Mouse (Mus musculus): ENCODE measurements around the gene Rapgef5. TPM values are rescaled to one million over a fixed set of nuclear protein-coding genes. Genes with fewer than 3 reads are reported as not detected.

Gene Rapgef5
- polyA plus RNA-seq, 1 experiment from 2014 or later, result 25.7 TPM

GRCm38 (mm10) chr12:117737332-117738031 lies 221.2 kb downstream of the Rapgef5 start:
- DNase-seq (ENCODE audit: low spot score), result no peak
- ATAC-seq, result peak; percentile 35
- Histone ChIP-seq H3K36me3 (ENCODE audit: control insufficient read depth, insufficient read depth, low read length) (peaks cover 13% of the 10 kb centered on the region; the same call in 1 of the 2 replicates), H3K9me3 (replicated peaks; ENCODE audit: control insufficient read depth, low read length) (no peaks in the 10 kb centered on the region), H3K27ac (ENCODE audit: low read depth, low read length) (peak overlapping the region; percentile 44; the same call in 1 of the 2 replicates), H3K4me3 (ENCODE audit: low read depth, low read length) (no peak overlapping the region), H3K27me3 (replicated peaks; ENCODE audit: control insufficient read depth, insufficient read depth, low read length) (no peaks in the 10 kb centered on the region), H3K9ac (ENCODE audit: low read length) (no peak overlapping the region), H3K4me1 (ENCODE audit: control insufficient read depth, insufficient read depth, low read length) (peaks cover 16% of the 10 kb centered on the region), H3K4me2 (ENCODE audit: low read length) (no peak overlapping the region)
- WGBS, result 64% methylated on average over 11 of the region's 11 CpGs

GRCm38 (mm10) chr12:117742487-117742886 lies 226.2 kb downstream of the Rapgef5 start:
- H3K4me2 ChIP-seq (ENCODE audit: low read length), result no peak overlapping the region
- ATAC-seq (no peak), DNase-seq (ENCODE audit: low spot score) (no peak)
- H3K36me3 ChIP-seq (ENCODE audit: control insufficient read depth, insufficient read depth, low read length), result peaks cover 13% of the 10 kb centered on the region; the same call in 1 of the 2 replicates
- H3K27me3 ChIP-seq (replicated peaks; ENCODE audit: control insufficient read depth, insufficient read depth, low read length), result no peaks in the 10 kb centered on the region
- H3K9ac ChIP-seq (ENCODE audit: low read length), result no peak overlapping the region
- H3K27ac ChIP-seq (ENCODE audit: low read depth, low read length), result no peak overlapping the region
- H3K4me3 ChIP-seq (ENCODE audit: low read depth, low read length), result no peak overlapping the region
- H3K9me3 ChIP-seq (replicated peaks; ENCODE audit: control insufficient read depth, low read length), result no peaks in the 10 kb centered on the region
- WGBS, result 77% methylated on average over 1 of the region's 1 CpGs
- H3K4me1 ChIP-seq (ENCODE audit: control insufficient read depth, insufficient read depth, low read length), result peaks cover 3% of the 10 kb centered on the region; the same call in 1 of the 2 replicates

GRCm38 (mm10) chr12:117744580-117745483 lies 228.6 kb downstream of the Rapgef5 start:
- H3K27ac ChIP-seq (ENCODE audit: low read depth, low read length), result no peak overlapping the region

GRCm38 (mm10) chr12:117746611-117747010 lies 230.3 kb downstream of the Rapgef5 start:
- Histone ChIP-seq H3K9ac (ENCODE audit: low read length) (no peak overlapping the region), H3K9me3 (replicated peaks; ENCODE audit: control insufficient read depth, low read length) (no peaks in the 10 kb centered on the region), H3K27me3 (replicated peaks; ENCODE audit: control insufficient read depth, insufficient read depth, low read length) (no peaks in the 10 kb centered on the region), H3K27ac (ENCODE audit: low read depth, low read length) (no peak overlapping the region), H3K4me2 (ENCODE audit: low read length) (no peak overlapping the region), H3K36me3 (ENCODE audit: control insufficient read depth, insufficient read depth, low read length) (peaks cover 16% of the 10 kb centered on the region; the same call in 1 of the 2 replicates), H3K4me1 (ENCODE audit: control insufficient read depth, insufficient read depth, low read length) (peaks cover 8% of the 10 kb centered on the region), H3K4me3 (ENCODE audit: low read depth, low read length) (no peak overlapping the region)
- DNase-seq (ENCODE audit: low spot score), result no peak
- WGBS, result 83% methylated on average over 7 of the region's 7 CpGs
- ATAC-seq, result no peak

More at GRCm38 (mm10) chr12:117744580-117745483, 228.6 kb downstream of the Rapgef5 start:
- 48% methylated on average over 8 of the region's 8 CpGs for WGBS
- H3K27me3 ChIP-seq (replicated peaks; ENCODE audit: control insufficient read depth, insufficient read depth, low read length), result no peaks in the 10 kb centered on the region
- H3K9me3 ChIP-seq (replicated peaks; ENCODE audit: control insufficient read depth, low read length), result no peaks in the 10 kb centered on the region
- H3K4me3 ChIP-seq (ENCODE audit: low read depth, low read length), result no peak overlapping the region
- no peaks in the 10 kb centered on the region for H3K4me1 ChIP-seq (ENCODE audit: control insufficient read depth, insufficient read depth, low read length)
- ATAC-seq (no peak), DNase-seq (ENCODE audit: low spot score) (no peak)
- peaks cover 21% of the 10 kb centered on the region for H3K36me3 ChIP-seq (ENCODE audit: control insufficient read depth, insufficient read depth, low read length)
- H3K9ac ChIP-seq (ENCODE audit: low read length), result no peak overlapping the region
- H3K4me2 ChIP-seq (ENCODE audit: low read length), result no peak overlapping the region

GRCm38 (mm10) chr12:117751045-117751444 lies 234.8 kb downstream of the Rapgef5 start:
- H3K4me1 ChIP-seq (ENCODE audit: control insufficient read depth, insufficient read depth, low read length), result peaks cover 8% of the 10 kb centered on the region
- no peak overlapping the region for H3K4me3 ChIP-seq (ENCODE audit: low read depth, low read length)
- peak overlapping the region; percentile 62; the same call in 1 of the 2 replicates for H3K27ac ChIP-seq (ENCODE audit: low read depth, low read length)
- no peaks in the 10 kb centered on the region for H3K27me3 ChIP-seq (replicated peaks; ENCODE audit: control insufficient read depth, insufficient read depth, low read length)
- DNase-seq (ENCODE audit: low spot score), result no peak
- peaks cover 21% of the 10 kb centered on the region for H3K36me3 ChIP-seq (ENCODE audit: control insufficient read depth, insufficient read depth, low read length)
- peak overlapping the region; percentile 42; the same call in 1 of the 2 replicates for H3K4me2 ChIP-seq (ENCODE audit: low read length)
- ATAC-seq, result peak; percentile 30
- H3K9me3 ChIP-seq (replicated peaks; ENCODE audit: control insufficient read depth, low read length), result no peaks in the 10 kb centered on the region
- WGBS, result 31% methylated on average over 9 of the region's 9 CpGs
- no peak overlapping the region for H3K9ac ChIP-seq (ENCODE audit: low read length)

GRCm38 (mm10) chr12:117751520-117752383 lies 235.5 kb downstream of the Rapgef5 start:
- peaks cover 25% of the 10 kb centered on the region for H3K36me3 ChIP-seq (ENCODE audit: control insufficient read depth, insufficient read depth, low read length)
- no peaks in the 10 kb centered on the region for H3K27me3 ChIP-seq (replicated peaks; ENCODE audit: control insufficient read depth, insufficient read depth, low read length)
- H3K9me3 ChIP-seq (replicated peaks; ENCODE audit: control insufficient read depth, low read length), result no peaks in the 10 kb centered on the region
- peak overlapping the region; percentile 62; the same call in 1 of the 2 replicates for H3K27ac ChIP-seq (ENCODE audit: low read depth, low read length)
- peaks cover 8% of the 10 kb centered on the region for H3K4me1 ChIP-seq (ENCODE audit: control insufficient read depth, insufficient read depth, low read length)
- 0 out of 2 replicates have a peak overlapping the region, but pooled peaks have one; percentile 6 for H3K9ac ChIP-seq (ENCODE audit: low read length)
- peak overlapping the region; percentile 42 for H3K4me2 ChIP-seq (ENCODE audit: low read length)
- no peak overlapping the region for H3K4me3 ChIP-seq (ENCODE audit: low read depth, low read length)
- DNase-seq (ENCODE audit: low spot score) (peak; percentile 71), ATAC-seq (peak; percentile 73)
- WGBS, result 17% methylated on average over 25 of the region's 25 CpGs

GRCm38 (mm10) chr12:117756010-117756409 lies 239.7 kb downstream of the Rapgef5 start:
- Histone ChIP-seq H3K9ac (ENCODE audit: low read length) (no peak overlapping the region), H3K4me2 (ENCODE audit: low read length) (no peak overlapping the region), H3K4me1 (ENCODE audit: control insufficient read depth, insufficient read depth, low read length) (peaks cover 6% of the 10 kb centered on the region), H3K4me3 (ENCODE audit: low read depth, low read length) (no peak overlapping the region), H3K27ac (ENCODE audit: low read depth, low read length) (no peak overlapping the region), H3K36me3 (ENCODE audit: control insufficient read depth, insufficient read depth, low read length) (peaks cover 8% of the 10 kb centered on the region; the same call in 1 of the 2 replicates), H3K9me3 (replicated peaks; ENCODE audit: control insufficient read depth, low read length) (no peaks in the 10 kb centered on the region), H3K27me3 (replicated peaks; ENCODE audit: control insufficient read depth, insufficient read depth, low read length) (no peaks in the 10 kb centered on the region)
- ATAC-seq, result no peak
- 77% methylated on average over 7 of the region's 7 CpGs for WGBS
- no peak for DNase-seq (ENCODE audit: low spot score)

- Histone ChIP-seq H3K9me3 (replicated peaks; ENCODE audit: control insufficient read depth, low read length) (no peaks in the 10 kb centered on the region), H3K4me2 (ENCODE audit: low read length) (no peak overlapping the region), H3K4me1 (ENCODE audit: control insufficient read depth, insufficient read depth, low read length) (0 out of 2 replicates have a peak, but pooled peaks cover 2% of the 10 kb centered on the region), H3K27ac (ENCODE audit: low read depth, low read length) (no peak overlapping the region), H3K4me3 (ENCODE audit: low read depth, low read length) (no peak overlapping the region), H3K27me3 (replicated peaks; ENCODE audit: control insufficient read depth, insufficient read depth, low read length) (no peaks in the 10 kb centered on the region), H3K9ac (ENCODE audit: low read length) (no peak overlapping the region), H3K36me3 (ENCODE audit: control insufficient read depth, insufficient read depth, low read length) (peaks cover 8% of the 10 kb centered on the region; the same call in 1 of the 2 replicates)
- DNase-seq (ENCODE audit: low spot score) (no peak), ATAC-seq (no peak)
- whole genome bisulfite sequencing, result 91% methylated on average over 5 of the region's 5 CpGs
Measured at GRCm38 (mm10) chr12:117760373-117760772, 244.1 kb downstream of the Rapgef5 start.
